Mouse (Mus musculus): ENCODE measurements at regions not wholly inside any gene's neighbourhood (a gene's known extent, or its start where the extent isn't known, plus 50 kb on each side); places are given as distances from the start of the nearest gene placed in this dataset.

- 93% methylated on average over 10 of the region's 10 CpGs for WGBS
Measured at GRCm38 (mm10) chr17:63806360-63806759, 56.5 kb upstream of the Fer start.

GRCm38 (mm10) chr17:63807590-63808228 lies 55.2 kb upstream of the Fer start:
- Histone ChIP-seq H3K36me3 (replicated peaks; ENCODE audit: control insufficient read depth, insufficient read depth, low read depth, low read length) (no peaks in the 10 kb centered on the region), H3K27ac (replicated peaks; ENCODE audit: low read depth, low read length) (no peak overlapping the region), H3K4me3 (ENCODE audit: low read depth, low read length) (no peak overlapping the region), H3K4me2 (ENCODE audit: low read depth, low read length) (no peak overlapping the region), H3K9ac (replicated peaks; ENCODE audit: low read length) (no peak overlapping the region), H3K9me3 (replicated peaks; ENCODE audit: control insufficient read depth, low read length) (no peaks in the 10 kb centered on the region), H3K27me3 (ENCODE audit: control insufficient read depth, insufficient read depth, low read length) (no peaks in the 10 kb centered on the region), H3K4me1 (ENCODE audit: control insufficient read depth, insufficient read depth, low read length) (no peaks in the 10 kb centered on the region)
- WGBS = 75% methylated on average over 9 of the region's 9 CpGs
- ATAC-seq (replicated peaks; ENCODE audit: insufficient number of reproducible peaks, low FRiP score, low TSS enrichment, low read depth) (no peak), DNase-seq (ENCODE audit: low spot score) (no peak)

More at GRCm38 (mm10) chr17:63806360-63806759, 56.5 kb upstream of the Fer start:
- Histone ChIP-seq H3K27ac (replicated peaks; ENCODE audit: low read depth, low read length) (no peak overlapping the region), H3K27me3 (ENCODE audit: control insufficient read depth, insufficient read depth, low read length) (no peaks in the 10 kb centered on the region), H3K9ac (replicated peaks; ENCODE audit: low read length) (no peak overlapping the region), H3K4me3 (ENCODE audit: low read depth, low read length) (no peak overlapping the region), H3K4me2 (ENCODE audit: low read depth, low read length) (no peak overlapping the region), H3K4me1 (ENCODE audit: control insufficient read depth, insufficient read depth, low read length) (no peaks in the 10 kb centered on the region), H3K36me3 (replicated peaks; ENCODE audit: control insufficient read depth, insufficient read depth, low read depth, low read length) (no peaks in the 10 kb centered on the region), H3K9me3 (replicated peaks; ENCODE audit: control insufficient read depth, low read length) (no peaks in the 10 kb centered on the region)
- DNase-seq (ENCODE audit: low spot score) (no peak), ATAC-seq (replicated peaks; ENCODE audit: insufficient number of reproducible peaks, low FRiP score, low TSS enrichment, low read depth) (no peak)

GRCm38 (mm10) chr17:63808756-63809155 lies 54.1 kb upstream of the Fer start:
- Histone ChIP-seq H3K4me1 (ENCODE audit: control insufficient read depth, insufficient read depth, low read length) (no peaks in the 10 kb centered on the region), H3K27me3 (ENCODE audit: control insufficient read depth, insufficient read depth, low read length) (no peaks in the 10 kb centered on the region), H3K9ac (replicated peaks; ENCODE audit: low read length) (no peak overlapping the region), H3K4me2 (ENCODE audit: low read depth, low read length) (no peak overlapping the region), H3K9me3 (replicated peaks; ENCODE audit: control insufficient read depth, low read length) (no peaks in the 10 kb centered on the region), H3K27ac (replicated peaks; ENCODE audit: low read depth, low read length) (no peak overlapping the region), H3K4me3 (ENCODE audit: low read depth, low read length) (no peak overlapping the region), H3K36me3 (replicated peaks; ENCODE audit: control insufficient read depth, insufficient read depth, low read depth, low read length) (no peaks in the 10 kb centered on the region)
- no peak for DNase-seq (ENCODE audit: low spot score)
- ATAC-seq (replicated peaks; ENCODE audit: insufficient number of reproducible peaks, low FRiP score, low TSS enrichment, low read depth) = no peak
- WGBS = 81% methylated on average over 6 of the region's 6 CpGs

- no peaks in the 10 kb centered on the region for H3K4me1 ChIP-seq (ENCODE audit: control insufficient read depth, insufficient read depth, low read length)
- H3K4me2 ChIP-seq (ENCODE audit: low read depth, low read length) = no peak overlapping the region
- ATAC-seq (replicated peaks; ENCODE audit: insufficient number of reproducible peaks, low FRiP score, low TSS enrichment, low read depth) (no peak), DNase-seq (ENCODE audit: low spot score) (no peak)
- no peaks in the 10 kb centered on the region for H3K27me3 ChIP-seq (ENCODE audit: control insufficient read depth, insufficient read depth, low read length)
- no peak overlapping the region for H3K4me3 ChIP-seq (ENCODE audit: low read depth, low read length)
- H3K9me3 ChIP-seq (replicated peaks; ENCODE audit: control insufficient read depth, low read length) = no peaks in the 10 kb centered on the region
- H3K9ac ChIP-seq (replicated peaks; ENCODE audit: low read length) = no peak overlapping the region
- no peaks in the 10 kb centered on the region for H3K36me3 ChIP-seq (replicated peaks; ENCODE audit: control insufficient read depth, insufficient read depth, low read depth, low read length)
- 65% methylated on average over 9 of the region's 9 CpGs for WGBS
- no peak overlapping the region for H3K27ac ChIP-seq (replicated peaks; ENCODE audit: low read depth, low read length)
Measured at GRCm38 (mm10) chr17:63811246-63811785, 51.5 kb upstream of the Fer start.

- WGBS = 85% methylated on average over 3 of the region's 3 CpGs
- H3K9ac ChIP-seq (replicated peaks; ENCODE audit: low read length) = no peak overlapping the region
- H3K27me3 ChIP-seq (ENCODE audit: control insufficient read depth, insufficient read depth, low read length) = no peaks in the 10 kb centered on the region
- no peaks in the 10 kb centered on the region for H3K4me1 ChIP-seq (ENCODE audit: control insufficient read depth, insufficient read depth, low read length)
- H3K9me3 ChIP-seq (replicated peaks; ENCODE audit: control insufficient read depth, low read length) = no peaks in the 10 kb centered on the region
- H3K4me3 ChIP-seq (ENCODE audit: low read depth, low read length) = no peak overlapping the region
- H3K36me3 ChIP-seq (replicated peaks; ENCODE audit: control insufficient read depth, insufficient read depth, low read depth, low read length) = no peaks in the 10 kb centered on the region
- no peak overlapping the region for H3K27ac ChIP-seq (replicated peaks; ENCODE audit: low read depth, low read length)
- DNase-seq (ENCODE audit: low spot score) (no peak), ATAC-seq (replicated peaks; ENCODE audit: insufficient number of reproducible peaks, low FRiP score, low TSS enrichment, low read depth) (no peak)
- H3K4me2 ChIP-seq (ENCODE audit: low read depth, low read length) = no peak overlapping the region
Measured at GRCm38 (mm10) chr17:63812586-63812985, 50.3 kb upstream of the Fer start.
